Mouse (Mus musculus) kidney, adult 2 months (tissue): Measurements from ENCODE around the gene Katnal1. TPM values are rescaled to one million over a fixed set of nuclear protein-coding genes. Genes with fewer than 3 reads are reported as not detected.

Experiments used
- DNase-seq: peaks from one replicate; pipeline ENCODE4 v3.0.0; 2021
- H3K27ac ChIP-seq: fragments of 200-500 bp; 2 replicates; pipeline ENCODE4 v1.5.1; 2012; ENCODE audit warnings: low read depth, low read length, control low read depth, inconsistent platforms; ENCODE audit not compliant: insufficient read depth
- H3K27me3 ChIP-seq: fragments of 200-500 bp; replicated peaks from 2 replicates; pipeline ENCODE4 v1.6.1; 2012; ENCODE audit warnings: mild to moderate bottlenecking, moderate library complexity, low read length, inconsistent platforms; ENCODE audit not compliant: control insufficient read depth, insufficient read depth
- H3K36me3 ChIP-seq: fragments of 200-500 bp; 2 replicates; pipeline ENCODE4 v1.6.1; 2012; ENCODE audit warnings: mild to moderate bottlenecking, moderate library complexity, low read length, inconsistent platforms; ENCODE audit not compliant: control insufficient read depth, insufficient read depth
- H3K4me1 ChIP-seq: fragments of 200-500 bp; 2 replicates; pipeline ENCODE4 v1.6.1; 2011; ENCODE audit warnings: low read length; ENCODE audit not compliant: control insufficient read depth, insufficient read depth
- H3K4me3 ChIP-seq: fragments of 200-500 bp; 2 replicates; pipeline ENCODE4 v1.5.1; 2011; ENCODE audit warnings: mild to moderate bottlenecking, low read depth, low read length, control low read depth; ENCODE audit not compliant: insufficient read depth
- CTCF ChIP-seq: fragments of 200-500 bp; conservative IDR thresholded peaks from 2 replicates; pipeline ENCODE4 v1.5.1; 2011; ENCODE audit warnings: low read depth, mild to moderate bottlenecking, control low read depth, low read length, moderate library complexity, mixed read lengths; ENCODE audit not compliant: insufficient read depth, insufficient read length
- POLR2A ChIP-seq: fragments of 200-500 bp; IDR thresholded peaks from one replicate; pipeline ENCODE4 v1.6.1; 2011; ENCODE audit warnings: low read depth, low read length, control low read depth
- WGBS: fragments of 180-500 bp; shearing (Covaris S2); methylation state at CpG from one replicate; pipeline ENCODE4 v1.1.7; 2018; 5-methylcytosine and 5-hydroxymethylcytosine counted together
- polyA plus RNA-seq: library from polyadenylated mRNA; depleted of rRNA; stranded (reverse); fragments of >200 nt; gene quantifications from 2 replicates; pipeline ENCODE4 v1.2.3, GENCODE M21; 2012

Gene Katnal1
- polyA plus RNA-seq, 1 experiment: 6.6 TPM

DNA sequence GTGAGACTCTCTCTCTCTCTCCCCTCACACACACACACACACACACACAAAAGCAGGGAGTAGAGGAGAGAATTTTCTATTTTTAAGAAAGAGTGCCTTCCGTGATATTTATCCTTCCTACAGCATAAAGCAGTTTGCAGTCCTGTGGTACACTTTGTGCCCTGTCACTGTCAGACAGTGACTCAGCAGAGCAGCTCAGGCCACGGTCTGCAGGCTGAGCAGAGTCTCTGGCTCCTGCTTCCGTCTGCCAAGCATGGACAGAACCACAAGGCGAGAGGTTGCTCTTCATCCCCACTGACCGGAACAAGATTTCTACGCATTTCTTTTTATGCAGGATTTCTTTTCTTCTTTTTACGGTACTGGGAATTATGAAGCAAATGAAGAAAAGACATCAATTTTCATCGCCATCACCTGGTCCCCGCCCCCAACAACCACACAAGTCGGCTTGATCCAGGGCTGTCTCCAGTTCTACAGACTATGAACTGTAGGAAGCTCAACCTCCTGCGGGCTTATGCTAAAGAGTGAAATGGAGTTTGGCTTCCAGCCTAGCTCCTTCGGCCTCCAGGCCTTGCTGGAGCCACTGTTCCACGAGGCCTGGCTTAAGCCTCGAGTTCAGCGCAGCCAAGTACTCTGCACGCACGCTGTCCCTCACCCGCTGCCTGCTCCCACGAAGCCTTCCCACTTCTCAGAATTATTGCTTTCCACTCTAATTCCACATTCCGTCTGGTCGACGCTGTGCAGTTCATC lies 25.4 kb upstream of the Katnal1 start:
- Histone ChIP-seq H3K27ac (peak overlapping the region; percentile 1; the same call in 1 of the 2 replicates), H3K4me1 (peaks cover 10% of the 10 kb centered on the region; the same call in 1 of the 2 replicates), H3K4me3 (no peak overlapping the region), H3K27me3 (no peaks in the 10 kb centered on the region), H3K36me3 (no peaks in the 10 kb centered on the region)
- DNase-seq: peak; percentile 54
- WGBS: 50% methylated on average over 22 of the region's 22 CpGs
- TF ChIP-seq CTCF (no peak), POLR2A (no peak)

DNA sequence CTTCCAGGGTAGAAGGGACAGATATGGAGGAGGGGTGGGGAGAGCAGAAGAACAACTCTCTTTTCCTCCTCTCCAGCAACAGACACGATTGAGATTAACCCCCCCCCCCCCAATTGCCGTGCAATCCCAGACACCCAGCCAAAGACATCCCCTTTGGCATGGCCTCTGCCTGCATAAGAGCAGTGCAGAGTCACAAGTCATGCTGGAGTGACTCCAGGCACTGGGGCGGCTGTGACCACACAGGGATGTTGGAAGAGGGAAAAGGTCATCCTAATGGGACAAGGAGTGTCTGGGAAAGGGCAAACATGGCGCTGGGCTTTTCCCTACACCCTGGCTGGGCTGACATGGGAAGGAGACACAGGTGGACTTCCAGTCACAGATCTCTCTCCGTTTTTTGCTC lies 24.0 kb upstream of the Katnal1 start:
- peak; percentile 90 for DNase-seq
- no peak overlapping the region for H3K27ac ChIP-seq
- H3K4me1 ChIP-seq: peaks cover 10% of the 10 kb centered on the region; the same call in 1 of the 2 replicates
- no peaks in the 10 kb centered on the region for H3K36me3 ChIP-seq
- no peak for TF ChIP-seq POLR2A
- TF ChIP-seq CTCF: no peak
- no peak overlapping the region for H3K4me3 ChIP-seq
- no peaks in the 10 kb centered on the region for H3K27me3 ChIP-seq
- WGBS: 38% methylated on average over 5 of the region's 5 CpGs

GRCm38 (mm10) chr5:148952419-148952818 lies 23.3 kb upstream of the Katnal1 start:
- WGBS: 69% methylated on average over 6 of the region's 6 CpGs

DNA sequence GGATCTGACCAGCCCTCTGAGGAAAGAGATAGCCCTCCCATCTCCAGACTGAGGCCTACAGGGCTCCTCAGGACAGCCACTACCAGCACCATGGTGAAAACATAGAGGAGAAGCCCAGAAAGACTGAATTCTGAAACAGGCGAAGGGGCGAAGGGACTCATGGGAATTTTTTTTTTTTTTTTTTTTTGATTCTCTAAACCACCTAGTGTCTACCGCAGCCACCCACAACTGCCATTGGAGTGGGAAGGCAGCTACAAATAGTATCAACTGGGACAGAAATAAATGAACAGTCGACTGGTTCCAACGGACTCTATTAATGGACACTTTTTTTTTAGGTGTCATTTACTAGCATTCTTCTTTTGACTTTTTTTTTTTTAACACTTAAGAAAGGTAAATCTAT lies 22.2 kb upstream of the Katnal1 start:
- H3K4me3 ChIP-seq: no peak overlapping the region
- 83% methylated on average over 5 of the region's 5 CpGs for WGBS
- H3K4me1 ChIP-seq: peaks cover 6% of the 10 kb centered on the region; the same call in 1 of the 2 replicates
- H3K27ac ChIP-seq: no peak overlapping the region
- H3K36me3 ChIP-seq: no peaks in the 10 kb centered on the region
- DNase-seq: no peak
- H3K27me3 ChIP-seq: no peaks in the 10 kb centered on the region
- no peak for TF ChIP-seq CTCF
- TF ChIP-seq POLR2A: no peak

More at GRCm38 (mm10) chr5:148952419-148952818, 23.3 kb upstream of the Katnal1 start:
- Histone ChIP-seq H3K27ac (no peak overlapping the region), H3K27me3 (no peaks in the 10 kb centered on the region), H3K4me1 (peaks cover 10% of the 10 kb centered on the region; the same call in 1 of the 2 replicates), H3K4me3 (no peak overlapping the region), H3K36me3 (no peaks in the 10 kb centered on the region)
- TF ChIP-seq CTCF (peak; percentile 65), POLR2A (no peak)
- no peak for DNase-seq

- DNase-seq: no peak
- Histone ChIP-seq H3K4me1 (no peaks in the 10 kb centered on the region; the same call in 1 of the 2 replicates), H3K36me3 (no peaks in the 10 kb centered on the region), H3K27ac (no peak overlapping the region), H3K27me3 (no peaks in the 10 kb centered on the region), H3K4me3 (no peak overlapping the region)
- WGBS: 34% methylated on average over 15 of the region's 15 CpGs
- no peak for TF ChIP-seq CTCF
- no peak for TF ChIP-seq POLR2A
Observed at GRCm38 (mm10) chr5:148950064-148950463, 20.9 kb upstream of the Katnal1 start.

GRCm38 (mm10) chr5:148948577-148948976 lies 19.5 kb upstream of the Katnal1 start:
- TF ChIP-seq POLR2A: no peak
- TF ChIP-seq CTCF: no peak
- Histone ChIP-seq H3K27me3 (no peaks in the 10 kb centered on the region), H3K4me1 (no peaks in the 10 kb centered on the region), H3K27ac (no peak overlapping the region), H3K4me3 (no peak overlapping the region), H3K36me3 (no peaks in the 10 kb centered on the region)
- DNase-seq: no peak
- WGBS: 80% methylated on average over 9 of the region's 9 CpGs

- no peak overlapping the region for H3K27ac ChIP-seq
- H3K36me3 ChIP-seq: no peaks in the 10 kb centered on the region
- H3K4me1 ChIP-seq: no peaks in the 10 kb centered on the region
- no peak for DNase-seq
- no peak overlapping the region for H3K4me3 ChIP-seq
- no peaks in the 10 kb centered on the region for H3K27me3 ChIP-seq
- TF ChIP-seq POLR2A (no peak), CTCF (no peak)
- WGBS: 96% methylated on average over 4 of the region's 4 CpGs
Observed at GRCm38 (mm10) chr5:148947412-148947811, 18.3 kb upstream of the Katnal1 start.
